Mouse (Mus musculus) lung, postnatal 10 days (tissue): ENCODE results near the gene Eid2.

ENCODE experiments used
- DNase-seq: peaks from one replicate; pipeline ENCODE4 v3.0.0; 2021

The Eid2 gene

DNA sequence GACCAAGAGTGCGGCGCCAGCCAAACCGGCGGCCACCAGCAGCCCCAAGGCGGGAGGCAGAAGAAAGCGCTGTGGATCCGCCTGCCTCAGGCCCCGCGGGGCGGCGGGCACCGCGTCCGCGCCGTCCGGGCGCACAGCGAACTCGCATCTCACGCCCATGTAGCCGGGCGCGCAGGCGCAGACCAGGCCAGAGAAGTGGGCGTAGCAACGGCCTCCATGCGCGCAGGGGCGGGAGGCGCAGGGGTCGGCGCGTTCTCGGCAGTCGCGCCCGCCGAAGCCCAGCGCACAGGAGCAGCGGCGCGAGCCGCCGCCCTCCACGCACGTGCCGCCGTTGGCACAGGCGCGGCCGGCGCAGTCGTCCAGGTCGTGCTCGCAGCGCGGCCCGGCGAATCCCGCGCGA lies 26.8 kb downstream of the Eid2 start:
- DNase-seq = peak; percentile 72

GRCm38 (mm10) chr7:28298837-28299625 lies 31.4 kb downstream of the Eid2 start:
- peak; percentile 60 for DNase-seq

DNA sequence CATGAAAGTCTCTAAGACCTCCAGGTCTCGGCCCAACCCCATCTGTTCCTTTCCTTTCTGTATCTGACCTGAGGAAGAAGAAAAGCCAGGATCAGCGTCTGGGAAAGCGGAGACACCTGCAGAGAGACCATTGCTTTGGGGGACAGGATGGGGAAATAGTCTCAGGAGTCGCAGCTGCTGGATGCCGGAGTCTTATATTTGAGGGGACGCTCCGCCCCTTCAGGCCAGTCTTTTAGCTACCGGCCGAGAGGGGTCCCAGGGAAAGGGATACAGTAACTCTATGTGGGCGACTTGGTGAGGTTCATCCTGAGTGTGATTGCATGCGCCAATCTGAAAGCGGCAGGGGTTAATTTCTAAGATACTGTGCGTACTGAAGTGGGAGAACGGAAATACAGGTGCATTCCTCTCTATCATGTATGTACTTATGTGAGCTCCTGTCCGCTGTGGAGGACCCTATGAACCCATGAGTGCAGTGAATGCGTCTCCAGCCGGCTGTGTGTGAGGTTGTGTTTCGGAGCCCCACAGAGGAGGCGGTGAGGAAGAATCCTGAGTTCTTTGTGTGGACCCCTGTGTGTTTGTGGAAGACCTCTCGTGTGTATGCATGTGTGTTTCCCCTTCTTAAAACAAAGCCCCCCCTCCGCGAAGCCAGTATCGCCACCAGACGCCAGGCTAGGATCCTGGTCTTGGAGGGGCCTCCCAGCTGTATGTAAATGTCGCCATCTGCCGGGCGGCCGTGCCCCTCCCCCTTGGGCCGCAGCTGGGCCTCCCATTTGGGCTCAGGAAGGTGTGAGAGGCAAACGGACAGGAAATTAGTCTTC lies 34.1 kb downstream of the Eid2 start, which contains the start of gene Dll3:
TSS of gene Dll3 (minus strand) at position 623 of the 818 bp plus-strand sequence.
- peak; percentile 75 for DNase-seq

- DNase-seq = no peak
Observed at GRCm38 (mm10) chr7:28305641-28306040, 38.0 kb downstream of the Eid2 start.

GRCm38 (mm10) chr7:28306216-28306615 lies 38.5 kb downstream of the Eid2 start:
- DNase-seq = no peak

- no peak for DNase-seq
Observed at GRCm38 (mm10) chr7:28309737-28310136, 42.1 kb downstream of the Eid2 start.

GRCm38 (mm10) chr7:28311151-28311925 lies 43.7 kb downstream of the Eid2 start:
- no peak for DNase-seq

DNA sequence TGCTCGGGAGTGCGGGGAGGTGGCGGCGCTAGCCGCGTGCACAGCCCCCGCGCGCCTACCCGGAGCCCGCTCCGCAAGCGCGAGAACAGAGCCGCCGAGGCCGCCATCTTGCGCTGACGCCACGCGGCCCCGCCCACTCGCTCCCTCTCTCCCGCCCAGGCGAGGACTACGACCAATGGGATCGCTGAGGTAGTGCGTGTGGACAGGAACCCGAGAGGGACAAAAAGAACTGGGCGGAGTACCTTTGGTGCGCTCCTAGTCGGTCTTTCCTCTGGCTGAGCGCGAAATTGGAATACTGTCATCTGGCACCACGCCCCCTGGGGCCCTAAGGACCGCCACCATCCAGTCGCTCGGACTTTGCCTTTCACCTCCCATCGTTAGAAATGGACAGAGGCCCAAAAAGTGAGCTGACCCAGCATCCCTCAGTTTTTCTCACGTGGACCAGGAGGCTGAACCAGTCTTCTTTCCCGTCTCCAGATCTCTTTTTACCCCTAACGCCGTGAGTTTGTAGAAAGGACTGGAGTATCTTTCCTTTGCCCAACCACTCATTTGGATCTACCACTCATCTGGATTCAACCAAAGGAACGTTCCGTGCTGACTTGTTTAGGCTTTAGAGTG lies 44.4 kb downstream of the Eid2 start, which contains the start of gene Timm50:
TSS of gene Timm50 (minus strand) at position 147 of the 618 bp plus-strand sequence.
- DNase-seq = peak; percentile 99

DNA sequence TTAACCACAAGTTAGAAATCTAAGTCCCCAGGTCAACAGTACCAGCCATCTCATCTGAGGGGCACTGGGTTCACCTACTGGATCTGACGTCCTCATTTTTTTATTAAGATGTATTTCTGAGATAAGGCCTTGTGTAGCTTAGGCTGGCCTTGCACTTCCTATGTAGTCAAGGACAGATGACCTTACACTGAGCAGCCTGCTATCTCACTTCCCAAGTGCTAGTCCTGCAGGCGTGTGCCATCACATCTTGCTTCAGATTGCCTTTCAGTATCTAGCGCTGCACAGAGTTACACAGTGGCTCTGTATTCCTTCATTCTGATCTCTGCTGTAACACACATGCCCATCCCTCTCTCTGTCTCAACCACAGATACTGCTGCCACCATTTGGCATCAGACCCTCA lies 50.4 kb downstream of the Eid2 start:
- no peak for DNase-seq

DNA sequence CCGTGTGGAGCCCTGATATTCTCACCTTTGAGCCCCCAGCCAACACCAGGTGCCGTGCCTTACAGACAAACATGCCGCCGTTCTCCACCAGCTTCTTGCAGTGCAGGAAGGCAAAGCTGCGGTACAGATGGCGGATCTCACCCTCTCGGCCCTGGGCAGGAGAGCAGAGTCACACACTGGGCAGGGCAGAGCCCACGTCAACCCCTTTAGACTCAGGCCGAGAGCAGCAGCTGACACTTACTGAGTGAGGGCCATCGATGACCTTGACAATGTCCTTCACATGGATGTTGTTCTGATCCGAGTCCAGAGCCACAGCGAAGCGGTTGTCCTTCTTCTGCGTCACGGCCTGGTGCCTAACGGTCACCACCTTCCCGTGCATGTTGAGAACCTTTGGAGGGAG lies 51.0 kb downstream of the Eid2 start:
- no peak for DNase-seq
